Mouse (Mus musculus): ENCODE measurements around the gene Tigd2.

DNA sequence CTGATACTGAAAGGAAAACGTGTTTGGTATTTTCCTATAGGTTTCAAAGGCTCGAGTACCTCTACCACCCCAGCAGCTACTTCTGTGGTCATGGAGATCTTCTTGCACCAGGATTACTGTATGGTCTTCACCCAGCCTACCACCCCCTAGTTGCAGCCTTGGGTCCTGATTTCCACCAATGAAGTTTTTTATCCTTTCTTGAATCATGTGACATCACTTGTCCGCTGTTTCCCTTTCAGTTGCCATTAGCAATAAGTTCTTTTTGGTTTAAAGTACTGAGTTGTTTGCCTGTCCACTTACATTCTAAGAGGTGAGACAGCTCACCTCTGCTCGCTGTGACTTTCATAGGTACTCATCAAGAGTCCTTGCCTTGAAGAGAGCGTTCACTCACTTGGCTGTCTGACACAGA is 633 bp downstream of the Tigd2 start:
- TF ChIP-seq POLR2A (IDR thresholded peaks at IDR 0.05; ENCODE audit: borderline replicate concordance, control insufficient read depth, low read depth, low read length) (no peak), CTCF (IDR thresholded peaks at IDR 0.05; ENCODE audit: control insufficient read depth, insufficient read depth, low read length) (no peak)
